Mouse (Mus musculus): ENCODE measurements around the gene Brd3os. TPM values are rescaled to one million over a fixed set of nuclear protein-coding genes. Genes with fewer than 3 reads are reported as not detected.

The Brd3os gene
- polyA plus RNA-seq, 1 experiment = 1.5 TPM

GRCm38 (mm10) chr2:27480367-27480766 is 38.2 kb downstream of the Brd3os start:
- Histone ChIP-seq H3K36me3 (ENCODE audit: control insufficient read depth, insufficient read depth, low read length, poor library complexity, severe bottlenecking) (no peaks in the 10 kb centered on the region), H3K4me1 (ENCODE audit: control insufficient read depth, insufficient read depth, low read length) (no peaks in the 10 kb centered on the region), H3K27me3 (ENCODE audit: control insufficient read depth, insufficient read depth, low read length, poor library complexity, severe bottlenecking) (no peaks in the 10 kb centered on the region; the same call in 1 of the 2 replicates), H3K9me3 (replicated peaks; ENCODE audit: control insufficient read depth, insufficient read depth, low read length, poor library complexity, severe bottlenecking) (no peaks in the 10 kb centered on the region), H3K27ac (ENCODE audit: insufficient read depth, low read length) (no peak overlapping the region), H3K4me3 (ENCODE audit: low read depth, low read length) (no peak overlapping the region), H3K9ac (ENCODE audit: low read depth, poor library complexity, severe bottlenecking) (no peak overlapping the region)
- TF ChIP-seq CTCF (IDR thresholded peaks at IDR 0.05; ENCODE audit: low read depth, low read length) (no peak), EP300 (IDR thresholded peaks at IDR 0.05; ENCODE audit: insufficient read depth, low read depth, low read length) (no peak), POLR2A (IDR thresholded peaks at IDR 0.05; ENCODE audit: insufficient read depth, low read length) (no peak)

- no peak overlapping the region for H3K4me3 ChIP-seq (ENCODE audit: low read depth, low read length)
- no peak for TF ChIP-seq POLR2A (IDR thresholded peaks at IDR 0.05; ENCODE audit: insufficient read depth, low read length)
- TF ChIP-seq CTCF (IDR thresholded peaks at IDR 0.05; ENCODE audit: low read depth, low read length) = no peak
- no peak for TF ChIP-seq EP300 (IDR thresholded peaks at IDR 0.05; ENCODE audit: insufficient read depth, low read depth, low read length)
- no peaks in the 10 kb centered on the region for H3K36me3 ChIP-seq (ENCODE audit: control insufficient read depth, insufficient read depth, low read length, poor library complexity, severe bottlenecking)
- H3K27me3 ChIP-seq (ENCODE audit: control insufficient read depth, insufficient read depth, low read length, poor library complexity, severe bottlenecking) = no peaks in the 10 kb centered on the region; the same call in 1 of the 2 replicates
- H3K9ac ChIP-seq (ENCODE audit: low read depth, poor library complexity, severe bottlenecking) = no peak overlapping the region
- no peaks in the 10 kb centered on the region for H3K9me3 ChIP-seq (replicated peaks; ENCODE audit: control insufficient read depth, insufficient read depth, low read length, poor library complexity, severe bottlenecking)
- H3K4me1 ChIP-seq (ENCODE audit: control insufficient read depth, insufficient read depth, low read length) = peaks cover 1% of the 10 kb centered on the region
- no peak overlapping the region for H3K27ac ChIP-seq (ENCODE audit: insufficient read depth, low read length)
Observed at GRCm38 (mm10) chr2:27482265-27482861, 40.2 kb downstream of the Brd3os start.

- Histone ChIP-seq H3K27ac (ENCODE audit: insufficient read depth, low read length) (no peak overlapping the region), H3K4me1 (ENCODE audit: control insufficient read depth, insufficient read depth, low read length) (peaks cover 1% of the 10 kb centered on the region), H3K27me3 (ENCODE audit: control insufficient read depth, insufficient read depth, low read length, poor library complexity, severe bottlenecking) (no peaks in the 10 kb centered on the region), H3K9ac (ENCODE audit: low read depth, poor library complexity, severe bottlenecking) (no peak overlapping the region), H3K36me3 (ENCODE audit: control insufficient read depth, insufficient read depth, low read length, poor library complexity, severe bottlenecking) (no peaks in the 10 kb centered on the region), H3K9me3 (replicated peaks; ENCODE audit: control insufficient read depth, insufficient read depth, low read length, poor library complexity, severe bottlenecking) (no peaks in the 10 kb centered on the region), H3K4me3 (ENCODE audit: low read depth, low read length) (no peak overlapping the region)
- TF ChIP-seq POLR2A (IDR thresholded peaks at IDR 0.05; ENCODE audit: insufficient read depth, low read length) (no peak), CTCF (IDR thresholded peaks at IDR 0.05; ENCODE audit: low read depth, low read length) (no peak), EP300 (IDR thresholded peaks at IDR 0.05; ENCODE audit: insufficient read depth, low read depth, low read length) (no peak)
Observed at GRCm38 (mm10) chr2:27486725-27487124, 44.6 kb downstream of the Brd3os start.

GRCm38 (mm10) chr2:27487336-27488049 is 45.4 kb downstream of the Brd3os start:
- Histone ChIP-seq H3K27ac (ENCODE audit: insufficient read depth, low read length) (no peak overlapping the region), H3K4me1 (ENCODE audit: control insufficient read depth, insufficient read depth, low read length) (peaks cover 3% of the 10 kb centered on the region), H3K36me3 (ENCODE audit: control insufficient read depth, insufficient read depth, low read length, poor library complexity, severe bottlenecking) (no peaks in the 10 kb centered on the region), H3K4me3 (ENCODE audit: low read depth, low read length) (no peak overlapping the region), H3K9ac (ENCODE audit: low read depth, poor library complexity, severe bottlenecking) (no peak overlapping the region), H3K9me3 (replicated peaks; ENCODE audit: control insufficient read depth, insufficient read depth, low read length, poor library complexity, severe bottlenecking) (no peaks in the 10 kb centered on the region), H3K27me3 (ENCODE audit: control insufficient read depth, insufficient read depth, low read length, poor library complexity, severe bottlenecking) (no peaks in the 10 kb centered on the region)
- TF ChIP-seq EP300 (IDR thresholded peaks at IDR 0.05; ENCODE audit: insufficient read depth, low read depth, low read length) (no peak), POLR2A (IDR thresholded peaks at IDR 0.05; ENCODE audit: insufficient read depth, low read length) (no peak), CTCF (IDR thresholded peaks at IDR 0.05; ENCODE audit: low read depth, low read length) (no peak)

GRCm38 (mm10) chr2:27488362-27488761 is 46.2 kb downstream of the Brd3os start:
- Histone ChIP-seq H3K9me3 (replicated peaks; ENCODE audit: control insufficient read depth, insufficient read depth, low read length, poor library complexity, severe bottlenecking) (no peaks in the 10 kb centered on the region), H3K4me3 (ENCODE audit: low read depth, low read length) (no peak overlapping the region), H3K9ac (ENCODE audit: low read depth, poor library complexity, severe bottlenecking) (no peak overlapping the region), H3K4me1 (ENCODE audit: control insufficient read depth, insufficient read depth, low read length) (peaks cover 3% of the 10 kb centered on the region), H3K36me3 (ENCODE audit: control insufficient read depth, insufficient read depth, low read length, poor library complexity, severe bottlenecking) (no peaks in the 10 kb centered on the region), H3K27ac (ENCODE audit: insufficient read depth, low read length) (no peak overlapping the region), H3K27me3 (ENCODE audit: control insufficient read depth, insufficient read depth, low read length, poor library complexity, severe bottlenecking) (no peaks in the 10 kb centered on the region)
- no peak for TF ChIP-seq EP300 (IDR thresholded peaks at IDR 0.05; ENCODE audit: insufficient read depth, low read depth, low read length)
- no peak for TF ChIP-seq CTCF (IDR thresholded peaks at IDR 0.05; ENCODE audit: low read depth, low read length)
- no peak for TF ChIP-seq POLR2A (IDR thresholded peaks at IDR 0.05; ENCODE audit: insufficient read depth, low read length)

- H3K4me3 ChIP-seq (ENCODE audit: low read depth, low read length) = no peak overlapping the region
- H3K9ac ChIP-seq (ENCODE audit: low read depth, poor library complexity, severe bottlenecking) = no peak overlapping the region
- no peaks in the 10 kb centered on the region for H3K36me3 ChIP-seq (ENCODE audit: control insufficient read depth, insufficient read depth, low read length, poor library complexity, severe bottlenecking)
- no peak for TF ChIP-seq POLR2A (IDR thresholded peaks at IDR 0.05; ENCODE audit: insufficient read depth, low read length)
- H3K4me1 ChIP-seq (ENCODE audit: control insufficient read depth, insufficient read depth, low read length) = peaks cover 3% of the 10 kb centered on the region
- H3K27ac ChIP-seq (ENCODE audit: insufficient read depth, low read length) = no peak overlapping the region
- peaks cover 9% of the 10 kb centered on the region; the same call in 1 of the 2 replicates for H3K9me3 ChIP-seq (replicated peaks; ENCODE audit: control insufficient read depth, insufficient read depth, low read length, poor library complexity, severe bottlenecking)
- H3K27me3 ChIP-seq (ENCODE audit: control insufficient read depth, insufficient read depth, low read length, poor library complexity, severe bottlenecking) = no peaks in the 10 kb centered on the region
Observed at GRCm38 (mm10) chr2:27490939-27491338, 48.8 kb downstream of the Brd3os start.

Other genes with a start within 250 kb of the Brd3os start
- gene Sardh, start 194.0 kb upstream of the Brd3os start, polyA plus RNA-seq (2011; ENCODE audit: insufficient read depth, insufficient read length, low read depth, missing spikeins) = not detected in 2 replicates
- gene Vav2, start 15.3 kb upstream of the Brd3os start, polyA plus RNA-seq (2011; ENCODE audit: insufficient read depth, insufficient read length, low read depth, missing spikeins) = 24.6 and 26.2 TPM in 2 replicates
- gene Brd3, start 65.3 kb downstream of the Brd3os start, polyA plus RNA-seq (2011; ENCODE audit: insufficient read depth, insufficient read length, low read depth, missing spikeins) = 75.4 and 76.8 TPM in 2 replicates
- 91.8 and 103 TPM in 2 replicates for gene Wdr5, start 72.8 kb downstream of the Brd3os start, polyA plus RNA-seq (2011; ENCODE audit: insufficient read depth, insufficient read length, low read depth, missing spikeins)
- 10.0 and 12.7 TPM in 2 replicates for gene Rxra, start 234.1 kb downstream of the Brd3os start, polyA plus RNA-seq (2011; ENCODE audit: insufficient read depth, insufficient read length, low read depth, missing spikeins)